Mouse (Mus musculus) CD4-positive helper T cell, adult 2 months (primary cell): ENCODE data around the gene Ptcd3.
A peak's percentile ranks its signal among the peaks of the same experiment; 100 is the strongest.

Experiments used
- DNase-seq: peaks from one replicate; pipeline ENCODE4 v3.0.0-alpha.2; 2012; ENCODE audit warnings: low read depth, missing footprints, low spot score

The Ptcd3 gene

GRCm38 (mm10) chr6:71908481-71909381 is at the start of gene Ptcd3, which contains the start of gene Polr1a:
Gene Ptcd3, minus strand, starts transcription at chr6:71908750.
Gene Polr1a, plus strand, starts transcription at chr6:71909053.
- peak; percentile 94 for DNase-seq

GRCm38 (mm10) chr6:71951192-71951591 is 42.6 kb upstream of the Ptcd3 start:
- DNase-seq = no peak

- no peak for DNase-seq
Observed at GRCm38 (mm10) chr6:71950592-71950991, 42.0 kb upstream of the Ptcd3 start.

GRCm38 (mm10) chr6:71949721-71950120 is 41.2 kb upstream of the Ptcd3 start:
- no peak for DNase-seq

GRCm38 (mm10) chr6:71946121-71946520 is 37.6 kb upstream of the Ptcd3 start:
- no peak for DNase-seq

GRCm38 (mm10) chr6:71945101-71945500 is 36.6 kb upstream of the Ptcd3 start:
- no peak for DNase-seq

- DNase-seq = no peak
Observed at GRCm38 (mm10) chr6:71940912-71941311, 32.4 kb upstream of the Ptcd3 start.

GRCm38 (mm10) chr6:71935737-71936136 is 27.2 kb upstream of the Ptcd3 start:
- no peak for DNase-seq

GRCm38 (mm10) chr6:71934081-71934556 is 25.6 kb upstream of the Ptcd3 start:
- no peak for DNase-seq

- DNase-seq = no peak
Observed at GRCm38 (mm10) chr6:71932347-71932746, 23.8 kb upstream of the Ptcd3 start.

GRCm38 (mm10) chr6:71930830-71931437 is 22.4 kb upstream of the Ptcd3 start:
- DNase-seq = no peak

- no peak for DNase-seq
Observed at GRCm38 (mm10) chr6:71930053-71930452, 21.5 kb upstream of the Ptcd3 start.

GRCm38 (mm10) chr6:71927911-71928310 is 19.4 kb upstream of the Ptcd3 start:
- peak; percentile 36 for DNase-seq

GRCm38 (mm10) chr6:71925233-71925632 is 16.7 kb upstream of the Ptcd3 start:
- DNase-seq = peak; percentile 18

GRCm38 (mm10) chr6:71920752-71921151 is 12.2 kb upstream of the Ptcd3 start:
- peak; percentile 68 for DNase-seq

GRCm38 (mm10) chr6:71911686-71912450 is 3.3 kb upstream of the Ptcd3 start:
- DNase-seq = no peak

GRCm38 (mm10) chr6:71909840-71910239 is 1.3 kb upstream of the Ptcd3 start:
- DNase-seq = peak; percentile 67

- DNase-seq = no peak
Observed at GRCm38 (mm10) chr6:71909384-71909783, 834 bp upstream of the Ptcd3 start.

GRCm38 (mm10) chr6:71907702-71908235 is 781 bp downstream of the Ptcd3 start:
- no peak for DNase-seq

GRCm38 (mm10) chr6:71893263-71893662 is 15.3 kb downstream of the Ptcd3 start:
- DNase-seq = no peak

- DNase-seq = peak; percentile 58
Observed at GRCm38 (mm10) chr6:71877965-71878760, 30.4 kb downstream of the Ptcd3 start.
